Mouse (Mus musculus): Measurements from ENCODE around the gene Uxs1. TPM values are rescaled to one million over a fixed set of nuclear protein-coding genes. Genes with fewer than 3 reads are reported as not detected.

The Uxs1 gene
- polyA plus RNA-seq, 1 experiment from 2014 or later = 16.9 TPM

DNA sequence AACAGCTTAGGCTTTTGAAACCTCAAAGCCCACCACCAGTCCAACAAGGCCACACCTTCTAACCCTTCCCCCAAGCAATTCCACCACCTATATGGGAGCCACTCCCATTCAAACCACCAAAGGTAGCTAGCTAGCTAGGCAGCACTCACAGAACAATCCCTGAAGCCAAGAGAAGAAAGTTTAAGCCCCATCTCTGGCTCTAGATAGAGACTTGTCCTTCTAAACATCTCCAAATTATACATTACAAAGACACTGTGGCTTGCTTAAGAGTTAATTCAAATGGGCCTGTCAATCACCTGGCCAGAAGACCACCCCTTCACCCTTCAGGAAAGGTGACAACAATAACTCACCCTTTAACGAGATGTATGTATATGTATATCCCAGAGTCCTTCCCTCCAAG, 7.0 kb downstream of the Uxs1 start:
- no peak overlapping the region for H3K4me2 ChIP-seq (replicated peaks; ENCODE audit: low read depth, low read length)
- H3K9me3 ChIP-seq (ENCODE audit: control insufficient read depth, low read depth, low read length) = no peaks in the 10 kb centered on the region
- ATAC-seq (ENCODE audit: insufficient number of reproducible peaks, insufficient read depth, low FRiP score, low read depth) = no peak
- H3K4me3 ChIP-seq (ENCODE audit: low read depth, low read length) = no peak overlapping the region
- WGBS = 45% methylated on average over 1 of the region's 1 CpGs
- no peaks in the 10 kb centered on the region for H3K27me3 ChIP-seq (ENCODE audit: control insufficient read depth, insufficient read depth, low read length)
- H3K9ac ChIP-seq (replicated peaks; ENCODE audit: low read depth, low read length) = no peak overlapping the region
- H3K4me1 ChIP-seq (ENCODE audit: control insufficient read depth, insufficient read depth, low read length) = peaks cover 5% of the 10 kb centered on the region; the same call in 1 of the 2 replicates
- H3K36me3 ChIP-seq (ENCODE audit: control insufficient read depth, insufficient read depth, low read length) = no peaks in the 10 kb centered on the region
- no peak overlapping the region for H3K27ac ChIP-seq (ENCODE audit: low read length)

DNA sequence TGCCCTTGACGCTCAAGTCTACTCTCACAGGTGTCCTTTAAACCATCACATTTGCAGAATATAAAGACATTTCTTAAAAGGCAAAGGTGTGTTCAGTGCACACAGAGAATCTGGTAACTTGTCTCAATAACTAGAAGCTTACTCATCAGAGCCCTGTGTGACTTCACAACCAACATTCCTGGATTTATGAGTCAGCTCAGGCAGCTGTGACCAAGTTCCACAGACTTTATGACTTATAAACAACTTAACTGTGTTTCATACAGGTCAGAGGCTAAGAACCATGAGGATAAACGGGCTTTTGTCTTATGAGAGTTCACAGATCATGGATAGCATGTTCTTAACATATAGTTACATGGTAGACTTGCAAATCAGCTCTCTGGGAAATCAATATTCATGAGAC, 8.5 kb downstream of the Uxs1 start:
- H3K27me3 ChIP-seq (ENCODE audit: control insufficient read depth, insufficient read depth, low read length) = no peaks in the 10 kb centered on the region
- no peaks in the 10 kb centered on the region for H3K4me1 ChIP-seq (ENCODE audit: control insufficient read depth, insufficient read depth, low read length)
- WGBS = 67% methylated on average over 2 of the region's 2 CpGs

DNA sequence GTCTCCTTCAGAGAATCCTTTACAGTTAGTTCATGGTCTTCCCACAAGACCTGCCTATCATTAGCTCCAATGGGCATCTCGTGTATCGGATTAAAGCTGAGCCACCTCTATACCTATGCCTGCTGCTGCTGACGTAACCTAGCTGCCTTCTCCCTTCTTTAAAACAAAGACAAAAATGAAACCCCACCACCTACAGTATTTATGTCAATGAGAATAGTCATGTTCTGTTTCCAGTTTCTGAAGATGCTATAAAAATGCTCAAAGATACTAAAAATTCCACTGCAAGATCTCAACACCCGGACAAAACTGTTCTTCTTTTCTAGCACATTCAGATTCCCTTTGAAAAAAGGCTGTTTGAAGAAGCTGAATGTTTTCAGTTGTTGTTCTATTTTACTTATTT, 9.2 kb downstream of the Uxs1 start:
- Histone ChIP-seq H3K4me3 (ENCODE audit: low read depth, low read length) (no peak overlapping the region), H3K4me2 (replicated peaks; ENCODE audit: low read depth, low read length) (no peak overlapping the region), H3K27me3 (ENCODE audit: control insufficient read depth, insufficient read depth, low read length) (no peaks in the 10 kb centered on the region), H3K9me3 (ENCODE audit: control insufficient read depth, low read depth, low read length) (no peaks in the 10 kb centered on the region), H3K27ac (ENCODE audit: low read length) (no peak overlapping the region), H3K9ac (replicated peaks; ENCODE audit: low read depth, low read length) (no peak overlapping the region), H3K36me3 (ENCODE audit: control insufficient read depth, insufficient read depth, low read length) (no peaks in the 10 kb centered on the region), H3K4me1 (ENCODE audit: control insufficient read depth, insufficient read depth, low read length) (no peaks in the 10 kb centered on the region)
- no peak for ATAC-seq (ENCODE audit: insufficient number of reproducible peaks, insufficient read depth, low FRiP score, low read depth)
- 87% methylated on average over 4 of the region's 4 CpGs for WGBS

More for the DNA sequence above, 8.5 kb downstream of the Uxs1 start:
- no peak overlapping the region for H3K4me2 ChIP-seq (replicated peaks; ENCODE audit: low read depth, low read length)
- ATAC-seq (ENCODE audit: insufficient number of reproducible peaks, insufficient read depth, low FRiP score, low read depth) = no peak
- no peak overlapping the region for H3K27ac ChIP-seq (ENCODE audit: low read length)
- H3K4me3 ChIP-seq (ENCODE audit: low read depth, low read length) = no peak overlapping the region
- H3K36me3 ChIP-seq (ENCODE audit: control insufficient read depth, insufficient read depth, low read length) = no peaks in the 10 kb centered on the region
- no peak overlapping the region for H3K9ac ChIP-seq (replicated peaks; ENCODE audit: low read depth, low read length)
- no peaks in the 10 kb centered on the region for H3K9me3 ChIP-seq (ENCODE audit: control insufficient read depth, low read depth, low read length)

DNA sequence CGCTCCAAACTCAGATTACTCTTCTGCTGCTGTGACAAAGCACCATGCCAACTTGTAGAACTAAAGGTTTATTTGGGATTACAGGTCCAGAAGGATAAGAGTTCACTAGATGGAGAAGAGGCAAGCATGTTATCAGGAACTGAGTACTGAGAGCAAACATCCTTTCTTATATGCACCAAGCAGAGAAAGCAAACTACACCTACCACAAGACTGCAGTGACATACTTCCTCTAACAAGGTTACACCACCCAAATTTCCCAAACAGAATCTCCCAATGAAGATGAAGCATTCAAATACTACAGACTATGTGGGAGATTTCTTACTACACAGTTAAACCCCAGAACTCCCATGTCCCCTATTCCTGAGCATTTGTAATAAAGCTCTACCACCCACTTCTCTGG, 15.8 kb downstream of the Uxs1 start:
- no peaks in the 10 kb centered on the region for H3K4me1 ChIP-seq (ENCODE audit: control insufficient read depth, insufficient read depth, low read length)
- H3K4me2 ChIP-seq (replicated peaks; ENCODE audit: low read depth, low read length) = no peak overlapping the region
- H3K9ac ChIP-seq (replicated peaks; ENCODE audit: low read depth, low read length) = no peak overlapping the region
- H3K4me3 ChIP-seq (ENCODE audit: low read depth, low read length) = no peak overlapping the region
- H3K27me3 ChIP-seq (ENCODE audit: control insufficient read depth, insufficient read depth, low read length) = no peaks in the 10 kb centered on the region
- WGBS = 89% methylated on average over 1 of the region's 1 CpGs
- H3K9me3 ChIP-seq (ENCODE audit: control insufficient read depth, low read depth, low read length) = 0 out of 2 replicates have a peak, but pooled peaks cover 3% of the 10 kb centered on the region
- no peak overlapping the region for H3K27ac ChIP-seq (ENCODE audit: low read length)
- H3K36me3 ChIP-seq (ENCODE audit: control insufficient read depth, insufficient read depth, low read length) = no peaks in the 10 kb centered on the region
- ATAC-seq (ENCODE audit: insufficient number of reproducible peaks, insufficient read depth, low FRiP score, low read depth) = no peak

DNA sequence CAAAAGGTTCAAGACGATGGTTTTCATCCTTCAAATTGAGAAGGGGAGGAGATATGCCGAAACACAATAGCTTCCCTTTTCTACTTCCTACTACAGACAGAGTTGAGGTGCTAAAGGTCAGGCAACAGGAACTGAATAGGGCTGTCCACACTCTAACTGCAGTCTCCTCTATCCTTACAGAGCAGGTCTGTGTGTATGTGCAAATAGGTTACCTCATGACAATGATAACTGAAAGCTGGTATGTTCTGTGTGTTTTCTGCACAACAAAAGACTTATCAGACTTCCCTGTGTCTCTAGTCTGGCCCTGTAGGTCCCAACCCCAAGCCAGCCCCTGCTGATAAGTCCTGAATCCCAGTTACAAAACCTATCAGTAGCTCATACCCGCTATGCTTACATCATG, 16.5 kb downstream of the Uxs1 start:
- no peak for ATAC-seq (ENCODE audit: insufficient number of reproducible peaks, insufficient read depth, low FRiP score, low read depth)
- no peak overlapping the region for H3K9ac ChIP-seq (replicated peaks; ENCODE audit: low read depth, low read length)
- no peak overlapping the region for H3K4me2 ChIP-seq (replicated peaks; ENCODE audit: low read depth, low read length)
- 0 out of 2 replicates have a peak, but pooled peaks cover 3% of the 10 kb centered on the region for H3K9me3 ChIP-seq (ENCODE audit: control insufficient read depth, low read depth, low read length)
- H3K4me3 ChIP-seq (ENCODE audit: low read depth, low read length) = no peak overlapping the region
- 82% methylated on average over 3 of the region's 3 CpGs for WGBS
- H3K36me3 ChIP-seq (ENCODE audit: control insufficient read depth, insufficient read depth, low read length) = no peaks in the 10 kb centered on the region
- no peaks in the 10 kb centered on the region for H3K27me3 ChIP-seq (ENCODE audit: control insufficient read depth, insufficient read depth, low read length)
- H3K4me1 ChIP-seq (ENCODE audit: control insufficient read depth, insufficient read depth, low read length) = no peaks in the 10 kb centered on the region
- H3K27ac ChIP-seq (ENCODE audit: low read length) = no peak overlapping the region

DNA sequence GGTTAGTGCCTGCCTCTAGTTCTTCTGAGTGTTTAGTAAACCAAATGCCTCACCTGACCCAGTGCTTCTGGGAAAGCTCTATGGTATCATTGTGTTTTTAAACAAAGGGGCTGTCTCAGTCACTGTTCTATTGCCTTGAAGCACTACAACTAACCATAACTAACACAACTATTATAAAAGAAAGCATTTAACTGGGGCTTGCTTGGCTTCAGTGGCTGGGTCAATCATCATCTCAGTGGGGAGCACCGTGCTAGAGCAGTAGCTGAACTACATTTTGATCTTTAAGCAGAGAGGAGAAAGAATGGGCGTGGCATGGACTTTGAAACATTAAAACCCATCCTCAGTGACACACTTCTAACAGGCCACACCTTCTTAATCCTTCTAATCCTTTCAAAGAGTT, 18.2 kb downstream of the Uxs1 start:
- H3K9ac ChIP-seq (replicated peaks; ENCODE audit: low read depth, low read length) = no peak overlapping the region
- no peak overlapping the region for H3K27ac ChIP-seq (ENCODE audit: low read length)
- no peaks in the 10 kb centered on the region for H3K27me3 ChIP-seq (ENCODE audit: control insufficient read depth, insufficient read depth, low read length)
- no peak for ATAC-seq (ENCODE audit: insufficient number of reproducible peaks, insufficient read depth, low FRiP score, low read depth)
- H3K9me3 ChIP-seq (ENCODE audit: control insufficient read depth, low read depth, low read length) = 0 out of 2 replicates have a peak, but pooled peaks cover 3% of the 10 kb centered on the region
- no peak overlapping the region for H3K4me3 ChIP-seq (ENCODE audit: low read depth, low read length)
- no peaks in the 10 kb centered on the region for H3K36me3 ChIP-seq (ENCODE audit: control insufficient read depth, insufficient read depth, low read length)
- H3K4me2 ChIP-seq (replicated peaks; ENCODE audit: low read depth, low read length) = no peak overlapping the region
- no peaks in the 10 kb centered on the region for H3K4me1 ChIP-seq (ENCODE audit: control insufficient read depth, insufficient read depth, low read length)
- WGBS = 86% methylated on average over 2 of the region's 2 CpGs

DNA sequence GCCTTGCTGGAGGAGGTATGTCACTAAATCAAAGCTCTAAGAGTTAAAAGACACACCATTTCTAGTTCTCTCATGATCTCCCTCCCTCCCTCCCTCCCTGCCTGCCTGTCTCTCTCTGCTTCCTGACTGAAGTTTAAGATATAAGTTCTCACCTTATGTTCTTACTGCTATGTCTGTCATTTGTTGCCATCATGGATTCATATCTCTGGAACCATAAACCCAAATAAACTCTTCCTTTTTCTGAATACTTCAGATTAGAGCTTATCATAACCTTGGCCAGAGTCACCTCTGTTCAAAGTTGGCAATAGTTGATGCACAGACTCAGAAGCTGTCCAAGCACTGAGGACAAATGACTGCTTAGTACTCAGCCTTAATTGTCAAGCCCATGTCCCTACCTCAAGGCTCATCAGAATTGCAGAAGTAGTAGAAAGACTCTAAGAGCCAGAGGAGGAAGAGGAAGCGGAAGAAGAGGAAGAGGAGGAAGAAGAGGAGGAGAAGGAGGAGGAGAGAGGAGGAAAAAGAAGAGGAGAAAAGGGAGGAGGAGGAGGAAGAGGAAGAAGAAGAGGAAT, 23.6 kb downstream of the Uxs1 start:
- 94% methylated on average over 1 of the region's 1 CpGs for WGBS
- H3K4me2 ChIP-seq (replicated peaks; ENCODE audit: low read depth, low read length) = no peak overlapping the region
- no peaks in the 10 kb centered on the region for H3K27me3 ChIP-seq (ENCODE audit: control insufficient read depth, insufficient read depth, low read length)
- H3K27ac ChIP-seq (ENCODE audit: low read length) = no peak overlapping the region
- H3K4me3 ChIP-seq (ENCODE audit: low read depth, low read length) = no peak overlapping the region
- H3K9me3 ChIP-seq (ENCODE audit: control insufficient read depth, low read depth, low read length) = no peaks in the 10 kb centered on the region
- no peak overlapping the region for H3K9ac ChIP-seq (replicated peaks; ENCODE audit: low read depth, low read length)
- H3K36me3 ChIP-seq (ENCODE audit: control insufficient read depth, insufficient read depth, low read length) = peaks cover 8% of the 10 kb centered on the region
- H3K4me1 ChIP-seq (ENCODE audit: control insufficient read depth, insufficient read depth, low read length) = no peaks in the 10 kb centered on the region
- ATAC-seq (ENCODE audit: insufficient number of reproducible peaks, insufficient read depth, low FRiP score, low read depth) = no peak

DNA sequence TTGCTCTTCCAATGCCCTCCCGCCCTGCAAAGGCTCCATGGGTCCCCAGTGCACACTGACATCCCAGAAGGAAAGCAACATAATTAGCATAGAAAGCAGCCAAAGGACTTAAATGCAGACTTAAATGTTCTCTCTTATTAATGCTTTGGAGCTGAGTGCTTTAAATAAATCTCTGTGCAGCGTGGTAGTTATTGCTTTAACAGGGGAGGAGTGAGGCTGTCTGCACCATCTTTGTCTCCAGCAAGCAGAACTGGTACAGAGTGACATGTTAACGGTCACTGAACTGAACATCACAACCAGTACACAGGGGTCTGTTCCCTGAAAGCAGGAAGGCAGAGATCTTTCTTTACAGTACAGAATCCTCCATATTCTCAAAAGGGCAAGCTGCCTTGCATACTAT, 29.6 kb downstream of the Uxs1 start:
- Histone ChIP-seq H3K9me3 (ENCODE audit: control insufficient read depth, low read depth, low read length) (no peaks in the 10 kb centered on the region), H3K4me2 (replicated peaks; ENCODE audit: low read depth, low read length) (no peak overlapping the region), H3K27ac (ENCODE audit: low read length) (no peak overlapping the region), H3K4me3 (ENCODE audit: low read depth, low read length) (no peak overlapping the region), H3K9ac (replicated peaks; ENCODE audit: low read depth, low read length) (no peak overlapping the region; the same call in 1 of the 2 replicates), H3K4me1 (ENCODE audit: control insufficient read depth, insufficient read depth, low read length) (no peaks in the 10 kb centered on the region), H3K27me3 (ENCODE audit: control insufficient read depth, insufficient read depth, low read length) (no peaks in the 10 kb centered on the region), H3K36me3 (ENCODE audit: control insufficient read depth, insufficient read depth, low read length) (peaks cover 8% of the 10 kb centered on the region)
- no peak for ATAC-seq (ENCODE audit: insufficient number of reproducible peaks, insufficient read depth, low FRiP score, low read depth)
- 84% methylated on average over 3 of the region's 3 CpGs for WGBS

DNA sequence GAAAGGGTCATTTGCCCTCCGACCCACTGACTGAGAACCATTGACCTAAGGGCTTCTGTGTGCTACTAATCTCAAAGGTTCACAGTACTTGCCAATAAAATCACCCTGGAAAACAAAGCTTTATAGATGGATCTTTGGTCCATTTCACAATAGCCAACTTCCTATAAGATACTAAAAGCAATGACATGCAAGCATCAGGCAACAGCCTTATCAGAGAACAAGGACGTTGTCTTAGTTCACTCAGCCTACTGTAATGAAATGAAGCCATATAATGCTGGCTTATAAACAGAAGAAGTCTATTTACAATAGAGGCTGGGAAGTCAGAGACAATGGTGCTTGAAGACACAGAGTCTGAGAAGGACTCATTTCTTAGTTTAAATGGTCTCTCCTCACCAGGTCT, 37.8 kb downstream of the Uxs1 start:
- Histone ChIP-seq H3K9me3 (ENCODE audit: control insufficient read depth, low read depth, low read length) (no peaks in the 10 kb centered on the region), H3K9ac (replicated peaks; ENCODE audit: low read depth, low read length) (no peak overlapping the region), H3K4me2 (replicated peaks; ENCODE audit: low read depth, low read length) (no peak overlapping the region), H3K36me3 (ENCODE audit: control insufficient read depth, insufficient read depth, low read length) (no peaks in the 10 kb centered on the region), H3K27ac (ENCODE audit: low read length) (no peak overlapping the region), H3K27me3 (ENCODE audit: control insufficient read depth, insufficient read depth, low read length) (no peaks in the 10 kb centered on the region), H3K4me3 (ENCODE audit: low read depth, low read length) (no peak overlapping the region), H3K4me1 (ENCODE audit: control insufficient read depth, insufficient read depth, low read length) (no peaks in the 10 kb centered on the region)
- ATAC-seq (ENCODE audit: insufficient number of reproducible peaks, insufficient read depth, low FRiP score, low read depth) = no peak
- WGBS = 81% methylated on average over 2 of the region's 2 CpGs

Measured in stomach, embryonic 14.5 days (tissue).